Mouse (Mus musculus): Measurements from ENCODE around the gene Arhgap8.

GRCm38 (mm10) chr15:84691513-84691912 is 28.3 kb upstream of the Arhgap8 start:
- no peak for TF ChIP-seq POLR2A (IDR thresholded peaks at IDR 0.05; ENCODE audit: low read depth, low read length)
- TF ChIP-seq CTCF (conservative IDR thresholded peaks at IDR 0.05; ENCODE audit: insufficient read depth, insufficient read length, low read depth, low read length), result no peak

Measured in kidney, adult 2 months (tissue).